Mouse (Mus musculus) inflammation-experienced regulatory T-cells, adult 6 months (primary cell): ENCODE measurements around the gene Rbbp4. TPM values are rescaled to one million over a fixed set of nuclear protein-coding genes. Genes with fewer than 3 reads are reported as not detected.
"Not testable (repeated sequence)": the region's sequence is repeated elsewhere in the genome, so short reads cannot be mapped to it uniquely, and the experiment has no call there.

Experiments used
- ATAC-seq: one replicate; pipeline ENCODE4 v1.8.0; 2017
- polyA plus RNA-seq, 3 experiments: library from polyadenylated mRNA; unstranded; fragments of 100-300 nt; shearing (Covaris generic); gene quantifications; one replicate each; pipeline ENCODE4 v1.2.1; 2017

Gene Rbbp4
- polyA plus RNA-seq = 100 to 1,000 TPM; 289 to 492 (median 352) TPM

GRCm38 (mm10) chr4:129335216-129336074 lies at the start of gene Rbbp4, which contains the start of gene Zbtb8os:
TSS of gene Rbbp4 (minus strand) at chr4:129335370.
TSS of gene Zbtb8os (plus strand) at chr4:129335695.
- peak; percentile 92 for ATAC-seq

DNA sequence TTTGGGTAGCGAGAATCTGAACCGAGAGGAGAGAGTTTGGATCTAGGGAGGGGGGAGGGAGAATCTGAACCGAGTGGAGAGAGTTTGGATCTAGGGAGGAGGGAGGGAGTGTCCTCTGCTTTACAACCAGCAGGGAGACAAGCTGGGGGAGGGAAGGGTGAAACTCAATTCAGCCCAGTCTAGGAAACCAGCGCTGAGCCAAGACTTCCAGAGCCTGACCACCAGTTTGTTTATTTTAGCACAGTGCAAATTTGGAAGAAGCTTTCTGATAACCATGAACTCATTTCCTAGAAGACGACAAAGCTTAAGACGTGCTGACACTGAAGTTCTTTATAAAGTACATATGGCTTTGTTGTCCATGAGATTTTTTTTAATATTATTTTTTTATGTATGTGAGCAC lies 49.3 kb upstream of the Rbbp4 start:
- ATAC-seq = no peak

- ATAC-seq = no peak
Observed at GRCm38 (mm10) chr4:129383586-129383985, 48.4 kb upstream of the Rbbp4 start.

DNA sequence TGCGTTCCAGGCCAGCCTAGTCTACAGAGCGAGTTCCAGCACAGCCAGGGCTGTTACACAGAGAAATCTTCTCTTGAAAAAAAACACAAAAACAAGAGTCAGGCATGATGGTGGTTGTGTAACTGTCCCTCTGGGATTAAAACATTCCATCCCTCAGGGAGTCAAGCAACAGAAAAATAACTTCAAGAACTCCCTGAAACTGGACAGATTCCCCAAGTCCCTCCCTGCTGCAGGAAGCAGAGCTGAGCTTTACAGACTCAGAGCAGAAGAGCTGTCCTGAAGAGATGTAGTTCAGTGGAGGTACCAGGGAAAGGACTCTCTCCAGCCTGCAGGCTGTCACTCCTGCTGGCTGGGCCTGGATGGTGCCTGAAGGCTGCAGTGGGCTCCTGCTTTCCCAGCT lies 47.3 kb upstream of the Rbbp4 start:
- ATAC-seq = no peak

DNA sequence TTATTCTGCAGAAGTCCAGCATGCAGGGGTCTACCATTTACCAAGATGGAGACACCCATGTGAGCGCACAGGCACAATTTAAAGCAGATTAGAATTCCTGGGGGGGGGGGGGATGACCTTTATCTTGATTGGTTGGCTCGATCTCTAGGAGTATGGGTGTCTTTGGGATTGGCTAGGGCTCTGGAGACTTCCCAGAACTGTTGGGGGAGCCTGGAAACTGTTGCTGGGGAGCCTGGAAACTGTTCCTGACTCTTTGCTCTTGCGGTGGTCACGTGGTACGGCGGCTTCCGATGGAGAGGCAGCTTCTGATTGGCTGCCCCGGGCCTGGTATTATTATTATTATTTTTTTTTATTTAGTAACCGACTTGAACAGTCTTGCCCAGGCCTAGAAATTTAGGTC lies 46.9 kb upstream of the Rbbp4 start:
- ATAC-seq = no peak

- ATAC-seq = no peak
Observed at GRCm38 (mm10) chr4:129381148-129381547, 46.0 kb upstream of the Rbbp4 start.

DNA sequence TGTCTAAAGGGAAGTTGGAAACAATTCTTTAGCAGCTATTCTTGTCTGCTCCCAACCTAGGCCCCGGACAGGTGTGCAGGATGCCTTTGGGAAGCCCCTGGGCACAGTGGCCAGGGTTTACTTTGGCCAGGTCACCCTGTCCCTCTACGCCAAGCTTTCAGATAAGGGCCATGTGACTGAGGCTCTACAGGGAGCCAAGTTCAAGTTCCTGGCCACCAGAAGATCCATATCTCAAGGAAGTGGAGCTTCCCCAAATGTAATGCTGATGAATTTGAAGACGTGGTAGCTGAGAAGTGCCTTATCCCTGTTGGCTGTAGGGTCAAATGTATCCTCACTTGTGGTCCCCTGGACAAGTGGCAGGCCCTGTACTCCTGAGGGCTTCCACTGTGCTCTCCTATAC lies 44.6 kb upstream of the Rbbp4 start:
- no peak for ATAC-seq

DNA sequence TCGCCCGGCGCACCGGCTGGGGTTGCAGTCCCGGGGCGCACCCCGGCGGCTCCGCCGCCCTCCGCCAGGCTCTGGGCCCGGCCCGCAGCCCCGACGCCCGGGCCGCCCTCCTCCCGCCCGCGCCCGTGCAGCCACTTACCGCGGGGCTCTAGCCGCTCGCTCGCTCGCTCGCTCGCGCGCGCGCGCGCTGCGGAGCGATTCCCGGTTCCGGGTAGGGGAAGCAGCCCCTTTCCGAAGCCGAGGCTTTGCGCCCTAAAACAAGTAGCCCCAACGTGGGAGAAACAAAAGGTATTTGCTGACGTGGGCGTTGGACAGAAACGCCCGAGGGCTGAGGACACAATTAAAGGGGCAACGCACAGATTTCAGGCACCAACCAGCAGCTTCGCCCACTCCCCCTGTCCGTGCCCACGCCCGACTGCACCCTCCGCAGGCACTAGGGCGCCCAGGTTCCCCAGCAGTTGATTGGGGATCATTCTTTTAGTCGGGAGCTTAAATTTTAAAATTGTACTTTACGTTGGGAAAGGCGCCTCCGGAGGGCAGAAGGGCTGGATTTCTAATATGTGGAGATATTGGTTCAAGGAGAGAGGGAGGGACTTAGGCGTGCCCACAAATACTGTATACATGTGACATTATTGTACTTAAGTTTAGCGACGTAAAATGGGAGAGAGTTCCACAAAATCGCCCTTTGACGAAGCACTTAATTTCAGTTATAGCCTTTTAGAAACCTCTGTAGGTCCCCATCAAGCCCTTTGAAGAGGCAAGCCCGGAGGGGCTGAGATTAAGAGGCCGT lies 42.6 kb upstream of the Rbbp4 start, which contains the start of gene Zbtb8a:
Gene Zbtb8a, minus strand, starts transcription at position 516 of the 790 bp plus-strand sequence.
- peak; percentile 49 for ATAC-seq

- peak; percentile 30 for ATAC-seq
Observed at GRCm38 (mm10) chr4:129376961-129377545, 41.9 kb upstream of the Rbbp4 start.

DNA sequence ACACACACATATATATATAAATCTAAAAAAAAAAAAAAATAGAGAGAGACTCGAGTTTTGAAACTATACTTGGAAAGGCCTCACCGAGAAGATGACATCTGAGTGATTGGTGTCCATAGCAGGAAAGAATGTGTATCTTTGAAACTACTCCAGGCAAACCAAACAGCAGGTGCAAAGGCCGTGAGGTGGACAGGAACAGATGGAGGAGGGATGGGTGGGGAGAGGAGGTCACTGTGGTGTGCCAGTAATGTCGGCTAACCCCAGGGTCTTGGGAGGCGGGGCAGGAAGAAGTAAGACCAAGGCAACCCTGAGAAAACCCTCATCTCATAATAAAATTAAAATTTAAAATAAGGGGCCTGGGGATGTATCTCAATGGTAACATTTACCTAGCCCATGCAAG lies 40.7 kb upstream of the Rbbp4 start:
- no peak for ATAC-seq

GRCm38 (mm10) chr4:129375000-129375399 lies 39.8 kb upstream of the Rbbp4 start:
- ATAC-seq = no peak

- no peak for ATAC-seq
Observed at GRCm38 (mm10) chr4:129374219-129374755, 39.1 kb upstream of the Rbbp4 start.

GRCm38 (mm10) chr4:129373202-129373976 lies 38.2 kb upstream of the Rbbp4 start:
- ATAC-seq = peak; percentile 53

GRCm38 (mm10) chr4:129371391-129371790 lies 36.2 kb upstream of the Rbbp4 start:
- no peak for ATAC-seq

DNA sequence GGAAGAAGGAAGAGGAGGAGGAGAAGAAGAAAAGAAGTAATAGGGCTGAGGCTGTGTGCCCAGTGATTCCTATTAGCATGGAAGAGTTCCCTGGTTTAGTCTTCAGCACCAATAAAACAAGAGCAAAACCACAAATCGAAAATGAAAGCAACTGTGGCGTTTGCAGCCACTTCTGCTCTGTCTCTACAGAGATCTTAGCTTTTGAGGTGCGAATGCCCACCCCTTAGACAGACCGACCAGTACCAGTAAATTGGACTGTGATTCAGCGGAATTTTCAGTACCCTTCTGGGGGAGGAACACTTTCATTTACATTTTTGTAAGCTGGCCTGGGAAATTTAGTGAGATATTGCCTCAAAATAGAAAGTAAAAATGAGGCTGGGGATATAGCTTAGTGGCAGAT lies 30.1 kb upstream of the Rbbp4 start:
- ATAC-seq = peak; percentile 90

DNA sequence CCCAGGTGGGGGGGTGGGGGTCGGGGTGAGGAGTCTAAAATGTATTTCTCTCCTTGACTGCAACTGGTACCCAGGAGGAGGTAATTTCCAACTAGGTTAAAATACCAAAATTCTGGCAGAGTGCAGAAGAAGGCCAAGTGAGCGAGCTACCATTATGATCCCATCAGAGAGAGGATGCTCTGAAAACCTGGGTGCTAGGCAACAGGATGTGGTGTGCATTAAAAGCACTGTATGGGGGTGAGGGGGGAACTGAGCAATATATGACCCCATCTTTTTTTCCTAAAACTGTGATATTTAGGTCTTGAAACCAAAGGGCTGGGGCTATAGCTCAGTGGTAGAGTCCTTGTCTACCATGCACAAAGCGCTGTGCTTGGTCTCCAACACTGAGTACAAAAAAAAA lies 29.2 kb upstream of the Rbbp4 start:
- ATAC-seq = peak; percentile 68

DNA sequence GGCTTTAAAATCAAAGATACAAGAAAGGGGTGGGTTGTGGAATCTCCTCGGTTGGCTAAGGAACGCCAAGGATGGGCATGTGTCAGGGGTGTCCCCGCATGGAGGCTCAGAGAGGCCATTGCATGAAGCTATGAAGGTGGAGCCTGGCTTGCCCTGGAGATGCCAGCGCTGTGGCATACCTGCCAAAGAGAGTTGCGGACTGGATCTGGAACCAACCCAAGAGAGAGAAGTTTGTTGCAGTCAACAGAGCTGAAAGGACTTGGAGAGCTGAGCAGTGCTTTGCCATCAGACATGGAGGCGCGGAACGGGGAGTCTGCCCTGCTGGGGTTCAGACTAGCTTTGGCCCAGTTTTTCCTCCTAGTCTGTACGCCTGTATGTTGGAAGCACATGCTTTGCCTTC lies 28.3 kb upstream of the Rbbp4 start:
- no peak for ATAC-seq

DNA sequence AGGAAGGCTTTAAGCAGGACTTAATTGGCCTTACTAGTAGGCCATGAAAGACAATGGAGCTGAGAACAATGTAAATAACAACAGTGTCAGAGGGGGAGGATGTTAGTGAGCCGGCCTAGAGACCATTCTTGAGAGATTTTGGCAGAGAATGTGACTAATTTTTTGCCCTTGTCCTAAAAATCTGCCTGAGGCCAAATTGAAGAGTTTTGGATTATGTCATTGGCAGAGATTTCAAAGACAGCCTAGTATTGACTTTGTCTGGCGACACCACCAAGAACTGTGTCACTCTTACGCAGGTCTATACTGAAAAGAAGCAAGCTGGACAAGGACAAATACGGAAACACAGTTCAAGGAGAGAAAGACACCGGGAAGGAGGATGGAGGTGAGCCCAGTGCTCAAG lies 27.6 kb upstream of the Rbbp4 start:
- no peak for ATAC-seq

GRCm38 (mm10) chr4:129362238-129362637 lies 27.1 kb upstream of the Rbbp4 start:
- ATAC-seq = not testable (repeated sequence)

DNA sequence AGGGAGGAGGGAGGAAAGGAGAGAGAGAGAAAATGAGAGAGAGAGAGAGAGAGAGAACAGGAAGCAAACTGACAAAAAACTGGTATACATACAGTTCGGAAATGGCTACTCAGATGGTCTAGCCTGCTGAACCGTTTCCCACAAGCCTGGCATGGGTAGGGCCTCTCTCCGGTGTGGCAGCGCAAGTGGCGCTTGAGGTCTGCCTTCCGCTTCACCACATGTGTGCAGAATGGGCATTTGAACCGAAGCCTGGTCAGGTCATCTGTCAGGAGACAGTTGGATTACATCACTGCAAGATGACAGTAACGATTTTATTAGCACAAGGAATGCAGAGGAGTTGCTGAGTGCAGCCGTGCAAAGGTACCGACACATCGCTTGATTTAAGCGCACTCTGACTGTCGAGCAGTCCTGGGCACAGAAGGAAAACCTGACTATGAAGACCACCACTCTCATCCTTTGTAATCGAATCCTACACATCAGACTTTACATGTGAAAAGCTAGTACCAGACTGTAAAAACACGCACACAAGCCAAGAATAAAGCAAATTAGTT lies 22.5 kb upstream of the Rbbp4 start:
- no peak for ATAC-seq

DNA sequence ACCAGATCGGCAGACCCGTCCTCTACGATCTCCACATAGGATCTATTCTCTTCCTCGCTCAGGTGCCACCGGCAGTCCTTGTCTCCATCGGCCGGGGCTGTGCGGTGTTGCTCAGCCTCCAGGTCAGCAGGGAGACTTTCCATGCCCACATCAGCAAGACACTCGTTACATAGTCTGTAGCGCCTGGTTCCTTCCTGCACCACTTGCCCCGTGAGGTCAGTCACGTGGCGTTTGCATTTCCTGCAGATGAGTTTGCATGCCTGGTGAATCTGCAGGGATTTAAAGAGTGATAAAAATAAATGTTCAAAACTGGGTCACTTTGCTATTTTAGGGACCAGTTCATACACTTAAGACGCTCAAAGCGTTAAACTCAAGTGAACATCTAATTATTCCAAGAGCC lies 19.1 kb upstream of the Rbbp4 start:
- peak; percentile 46 for ATAC-seq

- ATAC-seq = no peak
Observed at GRCm38 (mm10) chr4:129353176-129353575, 18.0 kb upstream of the Rbbp4 start.
